ENCODE assay signal across 8 mouse cellular contexts in the genomic region with DNA sequence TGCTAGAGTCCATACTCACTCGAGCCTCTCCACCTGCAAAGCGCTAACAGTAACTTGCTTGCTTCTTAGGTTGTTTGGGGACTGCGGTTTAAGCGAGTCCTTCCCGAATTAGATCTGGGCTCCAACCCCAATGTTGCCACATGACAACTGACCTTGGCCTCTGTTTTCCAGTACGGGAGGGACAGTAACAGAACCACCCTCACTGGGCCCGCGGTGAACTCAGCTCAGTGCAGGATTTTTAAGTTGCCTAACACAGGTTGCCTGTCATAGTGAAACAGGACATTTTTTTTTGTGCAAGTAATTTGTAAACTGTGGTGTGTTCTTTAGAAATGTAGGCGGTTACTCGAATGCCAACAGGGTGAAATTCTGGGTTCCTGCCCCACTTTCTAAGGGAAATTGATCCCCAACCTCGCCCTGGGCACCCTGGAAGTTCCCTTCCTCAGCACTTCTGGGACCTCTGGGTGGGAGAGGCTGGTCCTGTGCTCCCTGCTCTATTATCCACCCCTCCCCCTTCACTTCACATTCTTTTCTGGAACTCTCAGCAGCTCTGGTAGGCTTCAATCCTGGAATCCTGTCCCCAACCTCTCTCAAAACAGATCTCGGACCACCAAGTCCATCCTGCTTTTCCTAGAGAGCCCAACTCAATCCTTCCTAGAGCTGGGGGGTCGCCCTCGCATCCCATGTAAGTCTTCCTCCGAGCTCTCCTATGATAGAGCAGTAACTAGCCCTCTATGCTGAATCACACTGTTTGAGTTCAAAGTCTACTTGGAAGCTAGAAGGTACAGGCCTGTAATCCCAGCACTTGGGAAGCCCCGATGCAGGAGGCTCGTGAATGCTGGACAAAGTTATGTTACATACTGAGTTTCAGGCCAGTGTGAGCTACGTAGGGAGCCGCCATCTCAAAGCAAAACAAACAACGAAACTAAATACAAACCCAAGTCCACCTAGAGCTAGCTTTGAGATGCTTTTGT. TPM values are rescaled to one million over a fixed set of nuclear protein-coding genes. Genes with fewer than 3 reads are reported as not detected.
A peak's percentile ranks its signal among the peaks of the same experiment; 100 is the strongest.
DNase-seq lines count a peak whose midpoint lies in the region; ATAC-seq and TF ChIP-seq lines count a peak whose summit lies in the region.

No protein-coding gene starts in this region.

- 21% methylated on average over 20 of the region's 20 CpGs for WGBS in liver, adult 2 months
- WGBS in embryonic facial prominence, embryonic 13.5 days = 69% methylated on average over 20 of the region's 20 CpGs
- WGBS in liver, embryonic 16.5 days (ENCODE audit: insufficient replicate concordance) = 45% methylated on average over 20 of the region's 20 CpGs

- H3K4me1 ChIP-seq in liver, adult 2 months (ENCODE audit: control insufficient read depth, insufficient read depth, low read length) = peaks cover 16% of the 10 kb centered on the region
- peaks cover 45% of the 10 kb centered on the region for H3K4me1 ChIP-seq in embryonic facial prominence, embryonic 13.5 days
- H3K4me1 ChIP-seq in liver, embryonic 16.5 days (ENCODE audit: control insufficient read depth, low read depth, low read length) = peaks cover 86% of the 10 kb centered on the region

- no peaks in the 10 kb centered on the region for H3K9me3 ChIP-seq in embryonic facial prominence, embryonic 13.5 days
- H3K9me3 ChIP-seq in liver, embryonic 16.5 days (replicated peaks; ENCODE audit: control insufficient read depth, low read length) = no peaks in the 10 kb centered on the region

- H3K79me2 ChIP-seq in liver, adult 2 months (ENCODE audit: control insufficient read depth, insufficient read depth, low read length) = no peaks in the 10 kb centered on the region

- no peak for ATAC-seq in embryonic facial prominence, embryonic 13.5 days (ENCODE audit: insufficient number of reproducible peaks, insufficient read depth, low FRiP score, low TSS enrichment, low read depth)
- ATAC-seq in liver, embryonic 16.5 days (ENCODE audit: low read depth) = peak; percentile 1; the same call in 1 of the 2 replicates

- intact Hi-C loops in heart, postnatal 36 days (cut with DNase I) = no loop called here

- H3K27ac ChIP-seq in liver, adult 2 months (replicated peaks; ENCODE audit: insufficient read depth, low read depth, low read length) = peak overlapping the region; percentile 100
- H3K27ac ChIP-seq in embryonic facial prominence, embryonic 13.5 days = no peak overlapping the region
- peak overlapping the region; percentile 99 for H3K27ac ChIP-seq in liver, embryonic 16.5 days (ENCODE audit: low read length)

- H3K36me3 ChIP-seq in liver, adult 2 months (ENCODE audit: control insufficient read depth, insufficient read depth, low read length) = no peaks in the 10 kb centered on the region
- H3K36me3 ChIP-seq in embryonic facial prominence, embryonic 13.5 days = no peaks in the 10 kb centered on the region
- H3K36me3 ChIP-seq in liver, embryonic 16.5 days (ENCODE audit: control insufficient read depth, insufficient read depth) = no peaks in the 10 kb centered on the region

- peak overlapping the region; percentile 85; the same call in 1 of the 2 replicates for H3K4me2 ChIP-seq in embryonic facial prominence, embryonic 13.5 days
- peak overlapping the region; percentile 92 for H3K4me2 ChIP-seq in liver, embryonic 16.5 days (ENCODE audit: low read depth, low read length)

- H3K4me3 ChIP-seq in liver, adult 2 months (ENCODE audit: insufficient read depth, low read depth, low read length) = peak overlapping the region; percentile 59
- H3K4me3 ChIP-seq in embryonic facial prominence, embryonic 13.5 days = no peak overlapping the region
- peak overlapping the region; percentile 63 for H3K4me3 ChIP-seq in liver, embryonic 16.5 days (ENCODE audit: low read depth, low read length)

- peak overlapping the region; percentile 85 for H3K9ac ChIP-seq in liver, adult 2 months (ENCODE audit: low read depth, low read length)
- H3K9ac ChIP-seq in embryonic facial prominence, embryonic 13.5 days = no peak overlapping the region
- H3K9ac ChIP-seq in liver, embryonic 16.5 days (ENCODE audit: low read depth, low read length) = peak overlapping the region; percentile 88

- no peak for TF ChIP-seq POLR2A in liver, adult 2 months (IDR thresholded peaks at IDR 0.05; ENCODE audit: extremely low read depth, insufficient read depth, low read length)

- peak; percentile 99 for DNase-seq in liver, adult 2 months (ENCODE audit: extremely low read depth, low read depth, low spot score)
- DNase-seq in liver = no peak
- DNase-seq in heart, postnatal 36 days = peak; percentile 57 to 62
- no peak for DNase-seq in urinary bladder, adult 2 months (ENCODE audit: low spot score)
- no peak for DNase-seq in right cerebral cortex, postnatal 36 days (ENCODE audit: low spot score in 2 of 2)
- DNase-seq in cerebellum, adult 9-11 months = no peak

- TF ChIP-seq CTCF in liver, adult 2 months (IDR thresholded peaks at IDR 0.05; ENCODE audit: low read depth, low read length) = no peak

- no peaks in the 10 kb centered on the region for H3K27me3 ChIP-seq in liver, adult 2 months (ENCODE audit: control insufficient read depth, insufficient read depth, low read length)
- H3K27me3 ChIP-seq in embryonic facial prominence, embryonic 13.5 days = peaks cover 13% of the 10 kb centered on the region
- no peaks in the 10 kb centered on the region for H3K27me3 ChIP-seq in liver, embryonic 16.5 days (ENCODE audit: control insufficient read depth, insufficient read depth, low read depth, low read length)

RNA-seq across cellular contexts. Expression of a gene that starts 46.1 kb away (rescaled TPM):
- total RNA-seq in liver, adult 2 months (2014; rRNA removed) = 61.4 and 66.4 TPM in 2 replicates
- 20.9 and 22.1 TPM in 2 replicates for polyA plus RNA-seq in liver, adult 2 months (2012; rRNA removed)
- polyA plus RNA-seq in embryonic facial prominence, embryonic 13.5 days (2015; fragmentation: Nextera tagmentation; extraction: Ambion mirVana) = 41.5 and 43.6 TPM in 2 replicates
- total RNA-seq in heart, postnatal 36 days (2021) = 100 to 1,000 TPM; 110 to 115 TPM
- polyA plus RNA-seq in liver, embryonic 16.5 days (2015; fragmentation: Nextera tagmentation; extraction: Ambion mirVana) = 42.9 and 46.1 TPM in 2 replicates
- polyA plus RNA-seq in urinary bladder, adult 2 months (2012; rRNA removed) = 57.4 and 61.8 TPM in 2 replicates

Comparison
In these comparisons a context has a peak if more than half of its experiments do, and no peak if none do; other contexts are left out.
1. DNase-seq: peak in liver, adult 2 months (single experiment) and heart, postnatal 36 days (2 of 2); none in liver (single experiment), urinary bladder, adult 2 months (single experiment), right cerebral cortex, postnatal 36 days (0 of 2) and cerebellum, adult 9-11 months (single experiment).